Mouse (Mus musculus) megakaryocyte, embryonic 14.5 days (primary cell): ENCODE measurements around the gene Hdx.

Source experiments
- FLI1 ChIP-seq: IDR thresholded peaks from 2 replicates; pipeline ENCODE4 v1.6.1; 2012; ENCODE audit warnings: low read length, inconsistent platforms, mixed read lengths
- GATA1 ChIP-seq: IDR thresholded peaks from 3 replicates; pipeline ENCODE4 v1.6.1; 2012; ENCODE audit warnings: mixed read lengths, low read length, inconsistent platforms, borderline replicate concordance

DNA sequence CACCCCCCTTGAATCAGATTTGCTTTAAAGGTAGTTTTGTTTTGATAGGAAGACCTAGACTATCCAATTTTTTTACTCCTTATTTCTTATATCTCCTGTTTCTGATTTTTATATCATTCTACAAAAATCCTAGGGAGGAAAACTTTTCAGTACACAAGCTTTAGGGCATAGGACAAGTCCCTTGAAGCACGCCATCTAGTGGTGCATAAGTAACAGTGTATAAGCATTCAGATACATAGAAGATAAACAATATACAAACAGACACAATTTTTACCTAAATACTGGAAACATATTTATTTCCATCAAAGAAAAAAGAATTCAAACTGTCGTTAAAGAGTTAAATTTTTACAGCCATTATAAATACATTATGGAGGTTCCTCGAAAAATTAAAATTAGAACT lies 11.2 kb downstream of the Hdx start:
- TF ChIP-seq GATA1 (no peak), FLI1 (no peak)
